ENCODE assay signal across 15 mouse cellular contexts in genomic region chr11:78073577-78074276, GRCm38 (mm10). TPM values are rescaled to one million over a fixed set of nuclear protein-coding genes. Genes with fewer than 3 reads are reported as not detected.
A peak's percentile ranks its signal among the peaks of the same experiment; 100 is the strongest.
DNase-seq lines count a peak whose midpoint lies in the region; ATAC-seq and TF ChIP-seq lines count a peak whose summit lies in the region.
"Had no signal": no experiment of that assay in that cellular context is flagged by ENCODE, and none has a peak within 500 bp of the region (broad histone marks: within the 10 kb centered on the region; RNA-seq: fewer than 3 reads in every experiment).

No protein-coding gene starts in this region.

- no peak for TF ChIP-seq CTCF in G1E (IDR thresholded peaks at IDR 0.05; ENCODE audit: low read depth, low read length)

- peak; percentile 89 for DNase-seq in heart, embryonic 10.5 days (ENCODE audit: low spot score)
- DNase-seq in heart, postnatal 4 days = no peak
- no peak for DNase-seq in G1E (ENCODE audit: low spot score)
- no peak for DNase-seq in forebrain, embryonic 10.5 days (ENCODE audit: extremely low spot score, low spot score)
- no peak for DNase-seq in B cell, adult 2 months
- DNase-seq: cerebellum, adult 8-10 months; kidney, postnatal 14 days; lung, postnatal 4 days; midbrain, embryonic 14.5 days had no signal

- H3K9me3 ChIP-seq in heart, embryonic 10.5 days = no peaks in the 10 kb centered on the region
- no peaks in the 10 kb centered on the region for H3K9me3 ChIP-seq in G1E (replicated peaks)
- no peaks in the 10 kb centered on the region for H3K9me3 ChIP-seq in intestine, embryonic 16.5 days (ENCODE audit: control insufficient read depth, low read length)
- H3K9me3 ChIP-seq in forebrain, embryonic 10.5 days = no peaks in the 10 kb centered on the region
- H3K9me3 ChIP-seq in midbrain, embryonic 15.5 days = no peaks in the 10 kb centered on the region
- H3K9me3 ChIP-seq: embryonic facial prominence, embryonic 15.5 days; forebrain, embryonic 15.5 days had no signal

- no peaks in the 10 kb centered on the region for H3K27me3 ChIP-seq in heart, embryonic 10.5 days (ENCODE audit: insufficient read depth, poor library complexity, severe bottlenecking)
- no peaks in the 10 kb centered on the region for H3K27me3 ChIP-seq in G1E (ENCODE audit: insufficient read depth, low read length)
- no peaks in the 10 kb centered on the region for H3K27me3 ChIP-seq in intestine, embryonic 16.5 days (replicated peaks; ENCODE audit: control insufficient read depth, insufficient read depth, low read length)
- H3K27me3 ChIP-seq in forebrain, embryonic 10.5 days (ENCODE audit: poor library complexity, severe bottlenecking) = no peaks in the 10 kb centered on the region
- no peaks in the 10 kb centered on the region for H3K27me3 ChIP-seq in midbrain, embryonic 15.5 days (replicated peaks)
- H3K27me3 ChIP-seq: embryonic facial prominence, embryonic 15.5 days; forebrain, embryonic 15.5 days had no signal

- WGBS in heart, embryonic 10.5 days = 81% methylated on average over 9 of the region's 9 CpGs
- 93% methylated on average over 9 of the region's 9 CpGs for WGBS in intestine, embryonic 16.5 days
- WGBS in forebrain, embryonic 10.5 days = 90% methylated on average over 9 of the region's 9 CpGs
- WGBS in midbrain, embryonic 15.5 days = 95% methylated on average over 9 of the region's 9 CpGs

- H3K36me3 ChIP-seq in heart, embryonic 10.5 days = peaks cover 64% of the 10 kb centered on the region
- H3K36me3 ChIP-seq in G1E (replicated peaks) = peaks cover 78% of the 10 kb centered on the region
- peaks cover 15% of the 10 kb centered on the region for H3K36me3 ChIP-seq in intestine, embryonic 16.5 days (ENCODE audit: control insufficient read depth, insufficient read depth, low read length)
- peaks cover 74% of the 10 kb centered on the region for H3K36me3 ChIP-seq in forebrain, embryonic 10.5 days (replicated peaks)
- peaks cover 31% of the 10 kb centered on the region for H3K36me3 ChIP-seq in midbrain, embryonic 15.5 days (replicated peaks)

- H3K4me3 ChIP-seq in heart, embryonic 10.5 days = peak overlapping the region; percentile 18; the same call in 1 of the 2 replicates
- H3K4me3 ChIP-seq in G1E (ENCODE audit: low read depth, low read length) = peak overlapping the region; percentile 72
- H3K4me3 ChIP-seq in intestine, embryonic 16.5 days (ENCODE audit: low read length) = no peak overlapping the region
- no peak overlapping the region for H3K4me3 ChIP-seq in forebrain, embryonic 10.5 days
- no peak overlapping the region for H3K4me3 ChIP-seq in midbrain, embryonic 15.5 days
- H3K4me3 ChIP-seq: embryonic facial prominence, embryonic 15.5 days; forebrain, embryonic 15.5 days had no signal

- H3K27ac ChIP-seq in heart, embryonic 10.5 days = 0 out of 2 replicates have a peak overlapping the region, but pooled peaks have one; percentile 6
- no peak overlapping the region for H3K27ac ChIP-seq in intestine, embryonic 16.5 days (ENCODE audit: low read length)
- no peak overlapping the region for H3K27ac ChIP-seq in forebrain, embryonic 10.5 days
- H3K27ac ChIP-seq in midbrain, embryonic 15.5 days = no peak overlapping the region
- H3K27ac ChIP-seq: embryonic facial prominence, embryonic 15.5 days; forebrain, embryonic 15.5 days had no signal

- H3K9ac ChIP-seq in intestine, embryonic 16.5 days (ENCODE audit: low read depth, low read length) = no peak overlapping the region
- no peak overlapping the region for H3K9ac ChIP-seq in midbrain, embryonic 15.5 days
- H3K9ac ChIP-seq: forebrain, embryonic 15.5 days had no signal

- H3K4me2 ChIP-seq in intestine, embryonic 16.5 days (ENCODE audit: low read depth, low read length) = no peak overlapping the region
- H3K4me2 ChIP-seq in midbrain, embryonic 15.5 days = no peak overlapping the region
- H3K4me2 ChIP-seq: embryonic facial prominence, embryonic 15.5 days; forebrain, embryonic 15.5 days had no signal

- no peak for ATAC-seq in G1E (ENCODE audit: extremely low read depth, insufficient number of reproducible peaks, low FRiP score, poor library complexity, severe bottlenecking)
- ATAC-seq in intestine, embryonic 16.5 days = peak; percentile 56
- peak; percentile 10; the same call in 1 of the 2 replicates for ATAC-seq in megakaryocyte progenitor cell, adult 5-6 weeks (replicated peaks; ENCODE audit: poor library complexity)
- ATAC-seq in midbrain, embryonic 15.5 days (replicated peaks) = no peak
- ATAC-seq: forebrain, embryonic 15.5 days; inflammation-experienced regulatory T-cells, adult 6 months had no signal

- peaks cover 27% of the 10 kb centered on the region for H3K4me1 ChIP-seq in heart, embryonic 10.5 days
- peaks cover 75% of the 10 kb centered on the region for H3K4me1 ChIP-seq in G1E (ENCODE audit: insufficient read depth, low read depth, low read length)
- no peaks in the 10 kb centered on the region for H3K4me1 ChIP-seq in intestine, embryonic 16.5 days (ENCODE audit: control insufficient read depth, insufficient read depth, low read length)
- H3K4me1 ChIP-seq in forebrain, embryonic 10.5 days = no peaks in the 10 kb centered on the region; the same call in 1 of the 2 replicates
- H3K4me1 ChIP-seq in midbrain, embryonic 15.5 days = no peaks in the 10 kb centered on the region; the same call in 1 of the 2 replicates
- H3K4me1 ChIP-seq: embryonic facial prominence, embryonic 15.5 days; forebrain, embryonic 15.5 days had no signal

RNA-seq across cellular contexts. Expression of gene Eral1, which starts 6.5 kb away (rescaled TPM):
- polyA plus RNA-seq in heart, embryonic 10.5 days (2016; fragmentation: Nextera tagmentation; extraction: Ambion mirVana) = 30.7 and 35.6 TPM in 2 replicates
- 10 to 100 TPM; 23.7 to 24.0 TPM for total RNA-seq in heart, postnatal 4 days (2021)
- 60.3 and 65.4 TPM in 2 replicates for total RNA-seq in G1E (2014; fragmentation: Nextera tagmentation)
- 35.0 and 35.7 TPM in 2 replicates for total RNA-seq in G1E (2017)
- 5.0 and 8.7 TPM in 2 replicates for polyA plus RNA-seq in G1E (2012)
- 29.2 and 31.2 TPM in 2 replicates for polyA plus RNA-seq in intestine, embryonic 16.5 days (2015; fragmentation: Nextera tagmentation; extraction: Ambion mirVana)
- total RNA-seq in megakaryocyte progenitor cell, adult 5-6 weeks (2015) = 22.3 and 23.8 TPM in 2 replicates
- total RNA-seq in megakaryocyte progenitor cell, adult 5-6 weeks (2017) = 25.0 and 26.2 TPM in 2 replicates
- polyA plus RNA-seq in forebrain, embryonic 10.5 days (2016; fragmentation: Nextera tagmentation; extraction: Ambion mirVana) = 39.7 and 40.7 TPM in 2 replicates
- 31.7 and 33.5 TPM in 2 replicates for polyA plus RNA-seq in midbrain, embryonic 15.5 days (2015; fragmentation: Nextera tagmentation; extraction: Ambion mirVana)

RNA-seq across cellular contexts. Expression of gene Fam222b, which starts 20.7 kb away (rescaled TPM):
- polyA plus RNA-seq in heart, embryonic 10.5 days (2016; fragmentation: Nextera tagmentation; extraction: Ambion mirVana) = 24.0 and 25.5 TPM in 2 replicates
- 10 to 100 TPM; 17.1 to 17.5 TPM for total RNA-seq in heart, postnatal 4 days (2021)
- total RNA-seq in G1E (2014; fragmentation: Nextera tagmentation) = 14.1 and 18.1 TPM in 2 replicates
- total RNA-seq in G1E (2017) = 1.5 and 1.9 TPM in 2 replicates
- polyA plus RNA-seq in G1E (2012) = 28.9 and 30.3 TPM in 2 replicates
- polyA plus RNA-seq in intestine, embryonic 16.5 days (2015; fragmentation: Nextera tagmentation; extraction: Ambion mirVana) = 14.2 and 16.1 TPM in 2 replicates
- total RNA-seq in megakaryocyte progenitor cell, adult 5-6 weeks (2015) = 20.3 and 20.6 TPM in 2 replicates
- 5.7 and 6.0 TPM in 2 replicates for total RNA-seq in megakaryocyte progenitor cell, adult 5-6 weeks (2017)
- 24.2 and 24.6 TPM in 2 replicates for polyA plus RNA-seq in forebrain, embryonic 10.5 days (2016; fragmentation: Nextera tagmentation; extraction: Ambion mirVana)
- polyA plus RNA-seq in midbrain, embryonic 15.5 days (2015; fragmentation: Nextera tagmentation; extraction: Ambion mirVana) = 33.0 and 33.4 TPM in 2 replicates

RNA-seq across cellular contexts. Expression of gene Flot2, which starts 36.0 kb away (rescaled TPM):
- 72.0 and 81.4 TPM in 2 replicates for polyA plus RNA-seq in heart, embryonic 10.5 days (2016; fragmentation: Nextera tagmentation; extraction: Ambion mirVana)
- total RNA-seq in heart, postnatal 4 days (2021) = 10 to 100 TPM; 89.1 to 98.5 TPM
- 18.0 and 19.4 TPM in 2 replicates for total RNA-seq in G1E (2014; fragmentation: Nextera tagmentation)
- total RNA-seq in G1E (2017) = 20.6 and 21.3 TPM in 2 replicates
- polyA plus RNA-seq in G1E (2012) = 13.8 and 15.6 TPM in 2 replicates
- 37.8 and 40.9 TPM in 2 replicates for polyA plus RNA-seq in intestine, embryonic 16.5 days (2015; fragmentation: Nextera tagmentation; extraction: Ambion mirVana)
- total RNA-seq in megakaryocyte progenitor cell, adult 5-6 weeks (2015) = 48.8 and 50.2 TPM in 2 replicates
- 71.5 and 75.5 TPM in 2 replicates for total RNA-seq in megakaryocyte progenitor cell, adult 5-6 weeks (2017)
- 72.5 and 72.7 TPM in 2 replicates for polyA plus RNA-seq in forebrain, embryonic 10.5 days (2016; fragmentation: Nextera tagmentation; extraction: Ambion mirVana)
- polyA plus RNA-seq in midbrain, embryonic 15.5 days (2015; fragmentation: Nextera tagmentation; extraction: Ambion mirVana) = 76.7 and 80.4 TPM in 2 replicates

RNA-seq across cellular contexts. Expression of gene Dhrs13, which starts 41.6 kb away (rescaled TPM):
- polyA plus RNA-seq in heart, embryonic 10.5 days (2016; fragmentation: Nextera tagmentation; extraction: Ambion mirVana) = 14.6 and 16.5 TPM in 2 replicates
- total RNA-seq in heart, postnatal 4 days (2021) = 1 to 10 TPM; 7.8 to 9.3 TPM
- 7.2 and 11.0 TPM in 2 replicates for total RNA-seq in G1E (2014; fragmentation: Nextera tagmentation)
- 9.2 and 10.0 TPM in 2 replicates for total RNA-seq in G1E (2017)
- 6.9 and 7.9 TPM in 2 replicates for polyA plus RNA-seq in G1E (2012)
- polyA plus RNA-seq in intestine, embryonic 16.5 days (2015; fragmentation: Nextera tagmentation; extraction: Ambion mirVana) = 14.2 and 16.9 TPM in 2 replicates
- total RNA-seq in megakaryocyte progenitor cell, adult 5-6 weeks (2015) = 6.7 and 7.2 TPM in 2 replicates
- total RNA-seq in megakaryocyte progenitor cell, adult 5-6 weeks (2017) = 5.6 and 9.7 TPM in 2 replicates
- 14.4 and 17.1 TPM in 2 replicates for polyA plus RNA-seq in forebrain, embryonic 10.5 days (2016; fragmentation: Nextera tagmentation; extraction: Ambion mirVana)
- polyA plus RNA-seq in midbrain, embryonic 15.5 days (2015; fragmentation: Nextera tagmentation; extraction: Ambion mirVana) = 51.8 and 52.7 TPM in 2 replicates

Comparison
In these comparisons a context has a peak if more than half of its experiments do, and no peak if none do; other contexts are left out.
1. H3K4me3 ChIP-seq: peak in heart, embryonic 10.5 days (single experiment) and G1E (single experiment); none in intestine, embryonic 16.5 days (single experiment), forebrain, embryonic 10.5 days (single experiment) and midbrain, embryonic 15.5 days (single experiment).
2. ATAC-seq: peak in intestine, embryonic 16.5 days (single experiment) and megakaryocyte progenitor cell, adult 5-6 weeks (single experiment); none in G1E (single experiment) and midbrain, embryonic 15.5 days (single experiment).